ENCODE assay signal across 14 mouse cellular contexts in genomic region chr12:58632529-58632928, GRCm38 (mm10).
"Had no signal": no experiment of that assay in that cellular context is flagged by ENCODE, and none has a peak within 500 bp of the region (broad histone marks: within the 10 kb centered on the region; RNA-seq: fewer than 3 reads in every experiment).

No protein-coding gene starts in this region.

- H3K4me1 ChIP-seq: liver, embryonic 12.5 days; liver, embryonic 15.5 days; lung, embryonic 15.5 days had no signal

- DNase-seq: kidney, postnatal 14 days; kidney, postnatal 4 days; layer of hippocampus, adult 9-11 months; liver; lung, adult 18-20 months; lung, postnatal 14 days; lung, postnatal 4 days; midbrain, embryonic 14.5 days; thymus, adult 18-20 months; thymus, postnatal 36 days had no signal

- H3K9me3 ChIP-seq: liver, embryonic 12.5 days; liver, embryonic 15.5 days; lung, embryonic 15.5 days had no signal

- H3K4me3 ChIP-seq: liver, embryonic 12.5 days; liver, embryonic 15.5 days; lung, embryonic 15.5 days had no signal

- H3K27ac ChIP-seq: liver, embryonic 12.5 days; liver, embryonic 15.5 days; lung, embryonic 15.5 days had no signal

- H3K36me3 ChIP-seq: liver, embryonic 12.5 days; liver, embryonic 15.5 days; lung, embryonic 15.5 days had no signal

- ATAC-seq: liver, embryonic 12.5 days had no signal

- H3K9ac ChIP-seq: liver, embryonic 12.5 days; liver, embryonic 15.5 days; lung, embryonic 15.5 days had no signal

- H3K27me3 ChIP-seq: liver, embryonic 12.5 days; liver, embryonic 15.5 days; lung, embryonic 15.5 days had no signal

- H3K4me2 ChIP-seq: liver, embryonic 12.5 days; liver, embryonic 15.5 days; lung, embryonic 15.5 days; midbrain, embryonic 11.5 days had no signal
